Mouse (Mus musculus): ENCODE results near the gene Olfr1160.
"Not testable (repeated sequence)": the region's sequence is repeated elsewhere in the genome, so short reads cannot be mapped to it uniquely, and the experiment has no call there.

Gene Olfr1160

GRCm38 (mm10) chr2:88007515-88008318, at the start of gene Olfr1160:
Gene Olfr1160 (minus strand): TSS chr2:88008268.
- peak; percentile 3 for DNase-seq

- no peak for DNase-seq
Measured at GRCm38 (mm10) chr2:88051029-88051428, 43.0 kb upstream of the Olfr1160 start, which contains the start of gene Olfr1162. Gene Olfr1162 (minus strand): TSS chr2:88051129.

- no peak for DNase-seq
Measured at GRCm38 (mm10) chr2:88037599-88037998, 29.5 kb upstream of the Olfr1160 start, which contains the start of gene Olfr73. Gene Olfr73 (minus strand): TSS chr2:88037699.

GRCm38 (mm10) chr2:88022474-88022873, 14.4 kb upstream of the Olfr1160 start, which contains the start of gene Olfr1161:
Gene Olfr1161 (plus strand): TSS chr2:88022774.
- DNase-seq: not testable (repeated sequence)

GRCm38 (mm10) chr2:87989813-87990212, 18.3 kb downstream of the Olfr1160 start, which contains the start of gene Olfr1158:
Gene Olfr1158 (plus strand): TSS chr2:87990113.
- DNase-seq: no peak

GRCm38 (mm10) chr2:87974563-87974962, 33.5 kb downstream of the Olfr1160 start, which contains the start of gene Olfr74:
Gene Olfr74 (minus strand): TSS chr2:87974663.
- no peak for DNase-seq

- DNase-seq: no peak
Measured at GRCm38 (mm10) chr2:87968199-87968598, 39.9 kb downstream of the Olfr1160 start, which contains the start of gene Olfr1157. Gene Olfr1157 (minus strand): TSS chr2:87968299.

GRCm38 (mm10) chr2:87953000-87953399, 55.1 kb downstream of the Olfr1160 start, which contains the start of gene Olfr1156:
Gene Olfr1156 (minus strand): TSS chr2:87953100.
- DNase-seq: no peak
